Mouse (Mus musculus) left cerebral cortex, postnatal 14 days (tissue): ENCODE data around the gene Grhl1. TPM values are rescaled to one million over a fixed set of nuclear protein-coding genes. Genes with fewer than 3 reads are reported as not detected.
A peak's percentile ranks its signal among the peaks of the same experiment; 100 is the strongest.
"Not testable (repeated sequence)": the region's sequence is repeated elsewhere in the genome, so short reads cannot be mapped to it uniquely, and the experiment has no call there.

Experiments used
- DNase-seq, 2 experiments: peaks; one replicate each; pipeline ENCODE4 v3.0.0; 2021 to 2022; ENCODE audit warnings: low spot score in 2 of 2, mixed read lengths in 1 of 2
- intact Hi-C: fragments of 180-260 bp; cut with DNase I; formaldehyde crosslinking; loops from one replicate; pipeline ENCODE4 v1.15.1; 2025
- long read RNA-seq, 2 experiments: library from polyadenylated mRNA; stranded (forward); transcript quantifications; one replicate each; pipeline ENCODE4 v2.0.0; 2021
- total RNA-seq, 2 experiments: library from RNA; stranded (reverse); gene quantifications; 2 replicates each; pipeline ENCODE4 v1.2.3; 2021

Gene Grhl1
- total RNA-seq = 10 to 100 TPM; 10.8 to 11.0 TPM
- long read RNA-seq, experiment 1, partial matches to known transcripts = 3 of 7 reads
- long read RNA-seq, experiment 1, other reads (novel, unspliced or antisense) = 4 of 7 reads
- long read RNA-seq, experiment 2, partial matches to known transcripts = 0 of 9 reads
- long read RNA-seq, experiment 2, other reads (novel, unspliced or antisense) = 9 of 9 reads

GRCm38 (mm10) chr12:24571523-24572392 lies at the start of gene Grhl1:
TSS of gene Grhl1 (plus strand) at chr12:24572283.
- peak; percentile 93 to 96 for DNase-seq
- intact Hi-C loops = no loop called here

- intact Hi-C loops, DNase-seq: not testable (repeated sequence)
These were observed 47.0 kb upstream of the Grhl1 start for GRCm38 (mm10) chr12:24525065-24525464.

GRCm38 (mm10) chr12:24536390-24536789 lies 35.7 kb upstream of the Grhl1 start:
- DNase-seq = no peak
- intact Hi-C loops = no loop called here

GRCm38 (mm10) chr12:24537201-24537600 lies 34.9 kb upstream of the Grhl1 start:
- DNase-seq = no peak
- intact Hi-C loops = no loop called here

- peak; percentile 39 to 42 for DNase-seq
- intact Hi-C loops = no loop called here
These were observed 34.1 kb upstream of the Grhl1 start for GRCm38 (mm10) chr12:24537965-24538364.

DNA sequence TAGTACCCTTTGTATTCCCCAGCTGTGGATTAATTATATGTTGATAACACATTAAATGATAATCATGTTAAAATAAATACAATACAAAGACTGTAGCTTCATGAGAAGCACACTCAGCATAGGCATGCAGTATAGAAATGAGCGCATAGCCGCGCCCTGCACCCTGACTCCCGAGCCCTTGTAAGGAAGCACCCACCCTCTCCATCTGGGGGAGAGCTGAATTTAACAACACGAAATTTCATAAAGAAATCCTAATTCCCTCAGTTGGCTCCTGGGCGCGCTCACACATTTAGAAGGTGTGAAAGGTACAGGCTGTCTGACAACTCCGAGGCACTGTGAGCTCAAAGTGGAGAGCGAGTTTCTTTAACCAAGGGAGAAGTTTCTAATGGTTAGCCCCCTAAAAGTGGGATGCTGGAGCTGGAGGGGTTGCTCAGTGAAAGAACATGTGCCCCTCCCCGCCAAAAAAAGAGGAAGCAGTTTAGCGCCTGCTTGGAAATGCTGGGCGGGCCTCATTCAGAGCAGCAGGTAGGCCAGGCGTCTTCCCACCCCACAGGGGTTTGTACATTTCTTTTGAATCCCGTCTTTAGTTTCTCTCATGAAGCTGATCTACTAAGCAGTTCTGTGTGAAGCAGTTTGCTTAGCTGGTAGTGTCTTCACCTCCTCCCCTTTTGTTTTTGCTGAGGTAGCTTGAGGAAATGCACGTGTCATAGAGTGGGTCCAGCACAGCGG lies 30.5 kb upstream of the Grhl1 start:
- peak; percentile 14 to 30 for DNase-seq
- intact Hi-C loops = no loop called here

- intact Hi-C loops = no loop called here
These were observed 24.4 kb upstream of the Grhl1 start for GRCm38 (mm10) chr12:24547686-24548085.

GRCm38 (mm10) chr12:24548885-24549284 lies 23.2 kb upstream of the Grhl1 start:
- intact Hi-C loops = no loop called here
- no peak for DNase-seq

More at GRCm38 (mm10) chr12:24547686-24548085, 24.4 kb upstream of the Grhl1 start:
- DNase-seq = no peak

DNA sequence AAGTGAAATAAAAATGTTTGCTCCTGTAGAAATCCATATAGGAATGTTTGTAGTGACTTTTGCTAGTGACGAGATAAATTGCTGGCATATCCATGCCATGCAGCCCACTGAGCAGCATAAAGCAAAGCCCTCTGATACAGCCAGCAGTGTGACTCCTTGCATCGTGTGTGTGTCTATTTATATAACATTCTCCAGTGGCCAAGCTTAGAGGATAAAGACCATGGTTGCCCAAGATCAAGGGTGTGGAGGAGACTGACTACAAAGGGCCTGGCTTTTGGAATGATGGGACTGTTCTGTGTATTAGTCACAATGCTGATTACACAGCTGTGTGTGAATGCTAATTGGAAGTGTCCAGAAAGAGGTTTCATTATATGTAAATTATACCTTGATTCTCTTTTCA lies 19.6 kb upstream of the Grhl1 start:
- intact Hi-C loops = no loop called here
- no peak for DNase-seq

- intact Hi-C loops = no loop called here
- no peak for DNase-seq
These were observed 16.1 kb upstream of the Grhl1 start for GRCm38 (mm10) chr12:24555976-24556375.

DNA sequence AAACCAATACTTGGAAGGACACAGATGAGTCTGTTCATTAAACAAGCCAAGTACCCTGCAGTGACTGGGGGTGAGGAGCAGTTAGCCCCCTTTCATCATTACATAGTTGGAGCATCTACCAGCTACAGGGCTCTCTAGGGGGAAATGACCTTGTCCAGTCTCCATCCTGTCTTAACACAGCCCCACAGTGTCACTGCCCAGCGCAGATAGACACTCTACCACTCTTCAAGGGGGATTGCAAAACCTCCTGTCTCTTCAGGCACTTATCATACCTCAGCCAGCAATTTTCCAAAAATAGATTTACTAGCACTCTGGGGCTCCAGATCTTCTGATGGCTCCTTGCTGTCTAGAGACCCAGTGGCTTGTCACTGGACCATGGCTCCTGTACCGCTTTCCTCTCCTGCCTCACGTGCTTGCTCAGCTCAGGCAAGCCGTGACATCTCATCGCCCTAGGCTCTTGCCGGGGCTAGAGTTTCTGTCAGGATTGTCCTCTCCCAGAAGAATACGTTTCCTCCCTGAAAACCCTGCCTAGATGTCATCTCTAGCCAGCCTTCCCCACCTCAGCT lies 8.6 kb upstream of the Grhl1 start:
- intact Hi-C loops = no loop called here
- no peak for DNase-seq

- no peak for DNase-seq
- intact Hi-C loops = no loop called here
These were observed 6.8 kb upstream of the Grhl1 start for GRCm38 (mm10) chr12:24565311-24565710.

DNA sequence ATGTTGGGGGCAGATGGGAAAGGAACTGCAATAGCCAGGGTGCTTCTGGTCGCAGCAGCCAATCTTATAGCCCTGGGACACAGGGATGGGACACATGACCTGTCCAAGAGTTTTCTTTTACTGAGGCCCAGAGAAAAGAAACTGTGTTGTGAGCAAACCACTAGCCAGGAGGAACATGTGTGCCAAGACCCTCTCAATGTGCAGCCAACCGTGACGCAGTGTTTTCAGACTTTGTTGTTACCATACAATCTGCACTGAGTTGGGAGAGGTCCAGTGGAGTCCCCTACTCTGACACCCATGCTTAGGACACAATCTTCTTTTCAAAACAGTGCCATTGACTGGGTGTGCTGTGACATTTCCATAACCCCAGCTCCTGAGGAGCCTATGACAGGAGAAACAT lies 4.5 kb upstream of the Grhl1 start:
- no peak for DNase-seq
- intact Hi-C loops = no loop called here

DNA sequence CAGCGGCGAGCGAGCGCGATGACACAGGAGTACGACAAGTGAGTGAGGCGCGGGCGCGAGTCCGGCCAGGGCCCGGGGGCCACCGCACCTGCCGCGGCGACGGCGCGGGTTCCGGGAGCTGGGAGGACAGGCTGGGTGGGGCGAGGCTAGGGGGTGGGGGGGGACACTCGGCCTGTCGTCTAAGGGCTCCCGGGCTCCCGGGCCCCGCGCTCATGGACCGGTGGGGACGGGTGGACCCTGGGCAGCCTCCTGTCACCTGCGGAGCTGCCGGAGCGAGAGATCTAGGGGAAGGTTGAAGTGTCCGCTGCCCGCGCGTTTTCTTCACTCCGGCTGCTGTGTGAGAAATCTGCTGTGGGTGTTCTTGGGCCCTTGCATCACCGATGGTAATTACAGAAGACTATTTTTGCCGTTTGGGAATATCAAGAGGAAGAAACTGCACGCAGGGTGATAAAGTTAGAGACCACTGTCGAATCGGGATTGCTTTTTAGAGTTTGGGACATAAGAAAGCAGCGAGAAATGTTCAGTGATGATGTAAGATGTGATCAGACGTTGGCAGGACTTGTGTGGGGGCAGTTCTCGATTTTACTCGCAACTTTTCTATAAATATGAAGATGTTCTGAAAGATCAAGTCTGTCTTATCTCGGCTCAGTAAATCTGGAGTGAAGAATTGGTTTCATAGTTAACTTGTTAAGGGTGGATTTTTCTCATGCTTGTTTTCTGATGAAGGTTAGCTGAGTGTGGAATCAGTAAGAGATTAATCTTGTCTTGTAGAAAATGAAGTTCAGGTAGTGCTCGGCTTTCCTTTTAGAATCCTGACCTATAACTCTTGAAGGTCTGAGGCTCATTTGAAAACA lies 565 bp downstream of the Grhl1 start:
- peak; percentile 17 to 43 for DNase-seq
- intact Hi-C loops = no loop called here

DNA sequence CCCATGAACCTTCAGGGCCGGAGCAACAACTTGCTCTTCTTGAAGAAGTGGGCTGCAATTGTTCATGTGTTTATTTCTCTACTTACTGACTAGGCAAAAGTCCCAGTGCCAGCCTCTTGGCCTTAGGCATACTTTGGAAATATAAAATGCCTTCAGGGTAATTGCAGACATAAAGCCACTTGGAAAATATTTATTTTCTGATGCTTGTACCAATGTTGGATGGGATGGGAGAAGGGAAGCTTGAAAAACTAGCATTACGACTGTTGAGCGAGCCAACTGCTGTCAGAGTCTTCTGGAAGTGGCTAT lies 1.1 kb downstream of the Grhl1 start:
- no peak for DNase-seq
- intact Hi-C loops = no loop called here

DNA sequence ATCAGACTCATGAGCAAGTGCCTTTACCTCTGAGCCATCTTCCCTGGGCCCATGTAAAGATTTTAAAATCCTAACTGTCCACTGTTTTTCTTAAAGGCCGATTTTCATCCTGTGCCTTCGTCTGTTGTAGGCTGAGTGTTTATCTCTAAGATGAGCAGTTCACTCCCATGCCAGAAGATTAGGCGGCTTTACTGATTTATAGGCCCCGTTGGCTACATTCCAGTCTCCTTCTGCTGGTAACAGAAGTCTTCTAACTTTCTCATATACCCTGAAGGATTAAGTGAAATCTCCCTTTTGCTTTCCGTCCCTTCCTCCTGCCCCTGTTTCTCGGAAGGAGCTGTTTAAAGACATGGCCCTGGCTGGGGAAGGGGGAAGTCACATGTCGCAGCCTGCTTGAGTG lies 2.8 kb downstream of the Grhl1 start:
- DNase-seq = no peak
- intact Hi-C loops = no loop called here

- intact Hi-C loops = no loop called here
- no peak for DNase-seq
These were observed 8.4 kb downstream of the Grhl1 start for GRCm38 (mm10) chr12:24580452-24580851.

DNA sequence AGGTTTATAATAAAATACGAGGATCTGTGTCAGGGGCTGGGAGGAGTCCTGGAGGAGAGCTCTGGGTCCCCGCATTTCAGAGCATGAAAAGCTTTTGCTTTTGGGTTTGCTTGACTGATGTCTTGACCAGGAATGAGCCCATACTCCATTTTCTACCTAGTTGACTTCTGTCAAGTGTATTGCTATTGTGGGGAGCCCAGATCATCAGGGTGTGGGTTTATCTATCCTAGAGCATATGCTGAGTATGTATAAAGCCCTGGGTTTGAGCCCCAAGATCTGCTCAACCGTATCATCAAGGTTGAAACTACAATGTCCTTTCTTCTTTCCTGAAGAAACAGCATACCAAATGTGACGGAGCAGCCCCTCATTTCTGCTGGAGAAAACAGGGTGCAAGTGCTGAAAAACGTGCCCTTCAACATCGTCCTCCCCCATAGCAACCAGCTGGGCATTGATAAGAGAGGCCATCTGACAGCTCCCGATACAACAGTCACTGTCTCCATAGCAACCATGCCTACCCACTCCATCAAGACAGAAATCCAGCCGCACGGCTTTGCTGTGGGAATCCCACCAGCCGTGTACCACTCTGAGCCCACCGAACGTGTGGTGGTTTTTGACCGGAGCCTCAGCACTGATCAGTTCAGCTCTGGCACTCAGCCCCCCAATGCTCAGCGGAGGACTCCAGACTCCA lies 9.1 kb downstream of the Grhl1 start:
- intact Hi-C loops = no loop called here
- DNase-seq = peak; percentile 26 to 46

- intact Hi-C loops = no loop called here
- no peak for DNase-seq
These were observed 11.6 kb downstream of the Grhl1 start for GRCm38 (mm10) chr12:24583653-24584052.
